Mouse (Mus musculus): ENCODE data around the gene Tll2. TPM values are rescaled to one million over a fixed set of nuclear protein-coding genes. Genes with fewer than 3 reads are reported as not detected.
A peak's percentile ranks its signal among the peaks of the same experiment; 100 is the strongest.

Gene Tll2
- 0.03 TPM for polyA plus RNA-seq (2021)

GRCm38 (mm10) chr19:41206811-41207344 lies at the start of gene Tll2:
Gene Tll2, minus strand, starts transcription at chr19:41206835.
- DNase-seq (ENCODE audit: low read depth, low spot score) (peak; percentile 10), ATAC-seq (peak; percentile 85)
- ChIA-PET CTCF (no interaction called here), POLR2A (no interaction called here)
- in situ Hi-C loops (cut with MboI; ENCODE audit: low pct_unique_long_range_greater_than_20kb) = no loop called here
- no peak for TF ChIP-seq CTCF (IDR thresholded peaks at IDR 0.05)
- peaks cover 26% of the 10 kb centered on the region for H3K27me3 ChIP-seq

GRCm38 (mm10) chr19:41254584-41254983 lies 47.9 kb upstream of the Tll2 start:
- ATAC-seq (no peak), DNase-seq (ENCODE audit: low read depth, low spot score) (no peak)
- ChIA-PET CTCF (no interaction called here), POLR2A (interaction anchor here (0.7 kb wide), 1 partner anchor 451 kb away, joined by 4 read pairs; no protein-coding TSS in a partner anchor)
- in situ Hi-C loops (cut with MboI; ENCODE audit: low pct_unique_long_range_greater_than_20kb) = no loop called here
- TF ChIP-seq CTCF (IDR thresholded peaks at IDR 0.05) = no peak
- H3K27me3 ChIP-seq = no peaks in the 10 kb centered on the region

GRCm38 (mm10) chr19:41248968-41249367 lies 42.3 kb upstream of the Tll2 start:
- no peaks in the 10 kb centered on the region for H3K27me3 ChIP-seq
- no peak for DNase-seq (ENCODE audit: low read depth, low spot score)
- no peak for TF ChIP-seq CTCF (IDR thresholded peaks at IDR 0.05)
- in situ Hi-C loops (cut with MboI; ENCODE audit: low pct_unique_long_range_greater_than_20kb) = no loop called here
- ChIA-PET POLR2A (no interaction called here), CTCF (interaction anchor here (3.9 kb wide), 1 partner anchor 10 kb away, joined by 22 read pairs; no protein-coding TSS in a partner anchor)
- ATAC-seq = peak; percentile 70

GRCm38 (mm10) chr19:41248271-41248670 lies 41.6 kb upstream of the Tll2 start:
- ATAC-seq = peak; percentile 56
- no peaks in the 10 kb centered on the region for H3K27me3 ChIP-seq
- CTCF ChIA-PET = interaction anchor here (3.9 kb wide), 1 partner anchor 10 kb away, joined by 22 read pairs; no protein-coding TSS in a partner anchor
- in situ Hi-C loops (cut with MboI; ENCODE audit: low pct_unique_long_range_greater_than_20kb) = no loop called here
- POLR2A ChIA-PET = no interaction called here
- no peak for TF ChIP-seq CTCF (IDR thresholded peaks at IDR 0.05)
- no peak for DNase-seq (ENCODE audit: low read depth, low spot score)

GRCm38 (mm10) chr19:41246271-41246670 lies 39.6 kb upstream of the Tll2 start:
- ChIA-PET CTCF (interaction anchor here (1.3 to 1.9 kb wide), 2 partner anchors 13 to 149 kb away, joined by 5 read pairs; no protein-coding TSS in a partner anchor), POLR2A (no interaction called here)
- no peak for TF ChIP-seq CTCF (IDR thresholded peaks at IDR 0.05)
- ATAC-seq = no peak
- no peak for DNase-seq (ENCODE audit: low read depth, low spot score)
- H3K27me3 ChIP-seq = no peaks in the 10 kb centered on the region
- in situ Hi-C loops (cut with MboI; ENCODE audit: low pct_unique_long_range_greater_than_20kb) = no loop called here

GRCm38 (mm10) chr19:41244581-41244980 lies 37.9 kb upstream of the Tll2 start:
- TF ChIP-seq CTCF (IDR thresholded peaks at IDR 0.05) = peak; percentile 72
- ATAC-seq (no peak), DNase-seq (ENCODE audit: low read depth, low spot score) (no peak)
- POLR2A ChIA-PET = no interaction called here
- H3K27me3 ChIP-seq = no peaks in the 10 kb centered on the region
- in situ Hi-C loops (cut with MboI; ENCODE audit: low pct_unique_long_range_greater_than_20kb) = no loop called here
- CTCF ChIA-PET = interaction anchor here (1.2 kb wide), 1 partner anchor 13 kb away, joined by 4 read pairs; no protein-coding TSS in a partner anchor

- CTCF ChIA-PET = interaction anchor here (1.3 to 1.7 kb wide), 2 partner anchors 9 to 15 kb away, joined by 3 to 5 read pairs; no protein-coding TSS in a partner anchor
- TF ChIP-seq CTCF (IDR thresholded peaks at IDR 0.05) = no peak
- no peaks in the 10 kb centered on the region for H3K27me3 ChIP-seq
- no peak for ATAC-seq
- in situ Hi-C loops (cut with MboI; ENCODE audit: low pct_unique_long_range_greater_than_20kb) = no loop called here
- no peak for DNase-seq (ENCODE audit: low read depth, low spot score)
- POLR2A ChIA-PET = interaction anchor here (0.9 kb wide), 1 partner anchor 10 kb away, joined by 3 read pairs; no protein-coding TSS in a partner anchor
Measured at GRCm38 (mm10) chr19:41241997-41242396, 35.4 kb upstream of the Tll2 start.

GRCm38 (mm10) chr19:41233698-41234097 lies 27.1 kb upstream of the Tll2 start:
- in situ Hi-C loops (cut with MboI; ENCODE audit: low pct_unique_long_range_greater_than_20kb) = no loop called here

GRCm38 (mm10) chr19:41208326-41208725 lies 1.7 kb upstream of the Tll2 start:
- ATAC-seq = no peak
- TF ChIP-seq CTCF (IDR thresholded peaks at IDR 0.05) = no peak
- no peak for DNase-seq (ENCODE audit: low read depth, low spot score)
- CTCF ChIA-PET = no interaction called here
- peaks cover 13% of the 10 kb centered on the region for H3K27me3 ChIP-seq
- POLR2A ChIA-PET = interaction anchor here (0.6 kb wide), 1 partner anchor 1278 kb away, joined by 3 read pairs; no protein-coding TSS in a partner anchor
- in situ Hi-C loops (cut with MboI; ENCODE audit: low pct_unique_long_range_greater_than_20kb) = no loop called here

More at GRCm38 (mm10) chr19:41233698-41234097, 27.1 kb upstream of the Tll2 start:
- no peak for DNase-seq (ENCODE audit: low read depth, low spot score)
- ChIA-PET CTCF (interaction anchor here (1.3 kb wide), 1 partner anchor 9 kb away, joined by 3 read pairs; no protein-coding TSS in a partner anchor), POLR2A (no interaction called here)
- no peak for ATAC-seq
- TF ChIP-seq CTCF (IDR thresholded peaks at IDR 0.05) = no peak
- no peaks in the 10 kb centered on the region for H3K27me3 ChIP-seq

GRCm38 (mm10) chr19:41206041-41206810 lies 409 bp downstream of the Tll2 start:
- DNase-seq (ENCODE audit: low read depth, low spot score) (no peak), ATAC-seq (peak; percentile 2)
- POLR2A ChIA-PET = no interaction called here
- in situ Hi-C loops (cut with MboI; ENCODE audit: low pct_unique_long_range_greater_than_20kb) = no loop called here
- TF ChIP-seq CTCF (IDR thresholded peaks at IDR 0.05) = no peak
- CTCF ChIA-PET = no interaction called here
- peaks cover 32% of the 10 kb centered on the region for H3K27me3 ChIP-seq

Measured in Patski (cell line).